Mouse (Mus musculus) liver, embryonic 13.5 days (tissue): ENCODE data around the gene Zfp953. TPM values are rescaled to one million over a fixed set of nuclear protein-coding genes. Genes with fewer than 3 reads are reported as not detected.
"Not testable (repeated sequence)": the region's sequence is repeated elsewhere in the genome, so short reads cannot be mapped to it uniquely, and the experiment has no call there.

Source experiments
- ATAC-seq: fragments of 200-750 bp; cut with Nextera tagmentation; 2 replicates; pipeline ENCODE4 v1.8.0; 2017; ENCODE audit warnings: low read depth, mild to moderate bottlenecking, moderate number of reproducible peaks, moderate library complexity
- DNase-seq: peaks from one replicate; pipeline ENCODE4 v3.0.0; 2022
- H3K27ac ChIP-seq: fragments of 300-500 bp; sonication (generic); 2 replicates; pipeline ENCODE4 v1.5.1; 2015; ENCODE audit warnings: moderate library complexity, mild to moderate bottlenecking, inconsistent platforms
- H3K27me3 ChIP-seq: fragments of 300-500 bp; sonication (generic); 2 replicates; pipeline ENCODE4 v1.6.1; 2015; ENCODE audit warnings: mild to moderate bottlenecking, inconsistent platforms
- H3K36me3 ChIP-seq: fragments of 300-500 bp; sonication (generic); 2 replicates; pipeline ENCODE4 v1.6.1; 2015; ENCODE audit warnings: mild to moderate bottlenecking, inconsistent platforms
- H3K4me1 ChIP-seq: fragments of 300-500 bp; sonication (generic); replicated peaks from 2 replicates; pipeline ENCODE4 v1.6.1; 2015; ENCODE audit warnings: inconsistent platforms
- H3K4me2 ChIP-seq: fragments of 300-500 bp; sonication (generic); 2 replicates; pipeline ENCODE4 v1.6.1; 2015; ENCODE audit warnings: inconsistent platforms, mild to moderate bottlenecking, moderate library complexity
- H3K4me3 ChIP-seq: fragments of 300-500 bp; sonication (generic); replicated peaks from 2 replicates; pipeline ENCODE4 v1.5.1; 2015; ENCODE audit warnings: mild to moderate bottlenecking, inconsistent platforms
- H3K9ac ChIP-seq: fragments of 300-500 bp; sonication (generic); 2 replicates; pipeline ENCODE4 v1.6.1; 2015; ENCODE audit warnings: mild to moderate bottlenecking, inconsistent platforms
- H3K9me3 ChIP-seq: fragments of 300-500 bp; sonication (generic); replicated peaks from 2 replicates; pipeline ENCODE4 v1.6.1; 2016; ENCODE audit warnings: inconsistent platforms
- WGBS: fragments of 180-500 bp; shearing (Covaris S2); methylation state at CpG from one replicate; pipeline ENCODE4 v1.1.7; 2015; ENCODE audit not compliant: insufficient replicate concordance; 5-methylcytosine and 5-hydroxymethylcytosine counted together
- polyA plus RNA-seq: library from polyadenylated mRNA; unstranded; fragments of >200 nt; fragmentation: Nextera tagmentation; extraction: Ambion mirVana; gene quantifications from 2 replicates; pipeline ENCODE4 v1.2.1, GENCODE M21; 2015

Zfp953 gene
- polyA plus RNA-seq = 0.61 and 0.79 TPM in 2 replicates

- peaks cover 19% of the 10 kb centered on the region for H3K4me1 ChIP-seq
- peak within 1 kb of the TSS; percentile 68 for H3K4me2 ChIP-seq
- no peaks in the 10 kb centered on the region for H3K9me3 ChIP-seq
- ATAC-seq (peak; percentile 84), DNase-seq (peak; percentile 68)
- H3K36me3 ChIP-seq = no peaks in the 10 kb centered on the region
- peak within 1 kb of the TSS; percentile 58 for H3K27ac ChIP-seq
- peak within 1 kb of the TSS; percentile 79 for H3K9ac ChIP-seq
- H3K4me3 ChIP-seq = peak within 1 kb of the TSS; percentile 80
- under 1% methylated on average over 15 of the region's 15 CpGs for WGBS
- H3K27me3 ChIP-seq = no peaks in the 10 kb centered on the region
These were observed at the start of gene Zfp953, which contains the start of gene Gm28044 for GRCm38 (mm10) chr13:67360131-67360744. Gene Zfp953 (minus strand): TSS chr13:67360605. Gene Gm28044 (minus strand): TSS chr13:67360536.

- Histone ChIP-seq H3K4me2 (peak within 1 kb of the TSS; percentile 69), H3K9ac (peak within 1 kb of the TSS; percentile 70), H3K4me3 (peak within 1 kb of the TSS; percentile 64)
- H3K4me1 ChIP-seq, DNase-seq, H3K27me3 ChIP-seq, H3K36me3 ChIP-seq, H3K9me3 ChIP-seq, H3K27ac ChIP-seq: not testable (repeated sequence)
- 6% methylated on average over 16 of the region's 16 CpGs for WGBS
- peak; percentile 91 for ATAC-seq
These were observed 38.9 kb upstream of the Zfp953 start, which contains the start of gene Zfp429 for GRCm38 (mm10) chr13:67399183-67399903. Gene Zfp429 (minus strand): TSS chr13:67399819.

GRCm38 (mm10) chr13:67376255-67376654 is 15.8 kb upstream of the Zfp953 start:
- H3K4me1 ChIP-seq, H3K27ac ChIP-seq, ATAC-seq, H3K4me2 ChIP-seq, DNase-seq, H3K9ac ChIP-seq, H3K4me3 ChIP-seq, H3K27me3 ChIP-seq, H3K36me3 ChIP-seq, H3K9me3 ChIP-seq: not testable (repeated sequence)
- WGBS = 54% methylated on average over 3 of the region's 3 CpGs

- H3K9me3 ChIP-seq, H3K27me3 ChIP-seq, H3K36me3 ChIP-seq, H3K4me1 ChIP-seq: not testable (repeated sequence)
- DNase-seq (peak; percentile 34), ATAC-seq (peak; percentile 95)
- peak within 1 kb of the TSS; percentile 69 for H3K9ac ChIP-seq
- peak within 1 kb of the TSS; percentile 64 for H3K4me3 ChIP-seq
- peak within 1 kb of the TSS; percentile 70 for H3K4me2 ChIP-seq
- peak within 1 kb of the TSS; percentile 39; the same call in 1 of the 2 replicates for H3K27ac ChIP-seq
- 11% methylated on average over 15 of the region's 15 CpGs for WGBS
These were observed 14.9 kb upstream of the Zfp953 start, which contains the start of the genes Gm28041 and Zfp456 for GRCm38 (mm10) chr13:67375050-67375911. Gene Gm28041 (minus strand): TSS chr13:67375733. Gene Zfp456 (minus strand): TSS chr13:67375810.

GRCm38 (mm10) chr13:67351854-67352253 is 8.6 kb downstream of the Zfp953 start:
- H3K36me3 ChIP-seq = no peaks in the 10 kb centered on the region
- H3K4me1 ChIP-seq = no peaks in the 10 kb centered on the region
- no peak overlapping the region for H3K4me3 ChIP-seq
- no peaks in the 10 kb centered on the region for H3K27me3 ChIP-seq
- ATAC-seq (no peak), DNase-seq (no peak)
- no peak overlapping the region for H3K9ac ChIP-seq
- no peaks in the 10 kb centered on the region for H3K9me3 ChIP-seq
- no peak overlapping the region for H3K4me2 ChIP-seq
- H3K27ac ChIP-seq = no peak overlapping the region

- peaks cover 21% of the 10 kb centered on the region for H3K36me3 ChIP-seq
- no peak overlapping the region for H3K4me3 ChIP-seq
- H3K27me3 ChIP-seq = no peaks in the 10 kb centered on the region
- no peak overlapping the region for H3K9ac ChIP-seq
- DNase-seq = no peak
- H3K4me2 ChIP-seq = no peak overlapping the region
- 74% methylated on average over 2 of the region's 2 CpGs for WGBS
- no peaks in the 10 kb centered on the region for H3K4me1 ChIP-seq
- no peak for ATAC-seq
- no peaks in the 10 kb centered on the region for H3K9me3 ChIP-seq
- H3K27ac ChIP-seq = no peak overlapping the region
These were observed 17.0 kb downstream of the Zfp953 start for GRCm38 (mm10) chr13:67343422-67343821.

GRCm38 (mm10) chr13:67332877-67333276 is 27.5 kb downstream of the Zfp953 start:
- Histone ChIP-seq H3K4me1 (peaks cover 17% of the 10 kb centered on the region), H3K4me2 (peak overlapping the region; percentile 78), H3K4me3 (peak overlapping the region; percentile 70), H3K9me3 (no peaks in the 10 kb centered on the region), H3K9ac (peak overlapping the region; percentile 73), H3K36me3 (no peaks in the 10 kb centered on the region), H3K27ac (peak overlapping the region; percentile 39; the same call in 1 of the 2 replicates), H3K27me3 (no peaks in the 10 kb centered on the region)
- DNase-seq (no peak), ATAC-seq (no peak)
- WGBS = 47% methylated on average over 1 of the region's 1 CpGs

- H3K4me2 ChIP-seq = peak within 1 kb of the TSS; percentile 78
- 12% methylated on average over 17 of the region's 17 CpGs for WGBS
- H3K4me1 ChIP-seq = peaks cover 17% of the 10 kb centered on the region
- H3K9ac ChIP-seq = peak within 1 kb of the TSS; percentile 73
- no peaks in the 10 kb centered on the region for H3K36me3 ChIP-seq
- H3K27me3 ChIP-seq = no peaks in the 10 kb centered on the region
- H3K4me3 ChIP-seq = peak within 1 kb of the TSS; percentile 70
- H3K27ac ChIP-seq = peak within 1 kb of the TSS; percentile 69
- no peaks in the 10 kb centered on the region for H3K9me3 ChIP-seq
- ATAC-seq (peak; percentile 91), DNase-seq (peak; percentile 73)
These were observed 28.2 kb downstream of the Zfp953 start, which contains the start of gene Zfp595 for GRCm38 (mm10) chr13:67332019-67332724. Gene Zfp595 (minus strand): TSS chr13:67332570.

- DNase-seq (no peak), ATAC-seq (no peak)
- H3K4me1 ChIP-seq = peaks cover 9% of the 10 kb centered on the region
- H3K9ac ChIP-seq = peak overlapping the region; percentile 80; the same call in 1 of the 2 replicates
- peak overlapping the region; percentile 85 for H3K4me2 ChIP-seq
- no peak overlapping the region for H3K27ac ChIP-seq
- no peaks in the 10 kb centered on the region for H3K9me3 ChIP-seq
- peak overlapping the region; percentile 76 for H3K4me3 ChIP-seq
- no peaks in the 10 kb centered on the region for H3K36me3 ChIP-seq
- WGBS = 23% methylated on average over 5 of the region's 5 CpGs
- no peaks in the 10 kb centered on the region for H3K27me3 ChIP-seq
These were observed 53.7 kb downstream of the Zfp953 start for GRCm38 (mm10) chr13:67306718-67307117.

- Histone ChIP-seq H3K4me2 (peak within 1 kb of the TSS; percentile 85), H3K9me3 (no peaks in the 10 kb centered on the region), H3K4me1 (peaks cover 9% of the 10 kb centered on the region), H3K27ac (peak within 1 kb of the TSS; percentile 29; the same call in 1 of the 2 replicates), H3K36me3 (no peaks in the 10 kb centered on the region), H3K27me3 (no peaks in the 10 kb centered on the region), H3K4me3 (peak within 1 kb of the TSS; percentile 76), H3K9ac (peak within 1 kb of the TSS; percentile 80)
- 8% methylated on average over 16 of the region's 16 CpGs for WGBS
- ATAC-seq = peak; percentile 96
- peak; percentile 71 for DNase-seq
These were observed 54.4 kb downstream of the Zfp953 start, which contains the start of gene Zfp457 for GRCm38 (mm10) chr13:67305822-67306672. Gene Zfp457 (minus strand): TSS chr13:67306485.
